Mouse (Mus musculus) myocyte (in vitro differentiated cells): ENCODE data around the gene Taf15. TPM values are rescaled to one million over a fixed set of nuclear protein-coding genes. Genes with fewer than 3 reads are reported as not detected.

Experiments used
- H3K27me3 ChIP-seq: one replicate; pipeline ENCODE4 v1.6.1; 2011; ENCODE audit not compliant: control insufficient read depth, insufficient read depth, insufficient read length
- H3K36me3 ChIP-seq: one replicate; pipeline ENCODE4 v1.6.1; 2011; ENCODE audit not compliant: control insufficient read depth, insufficient read depth
- H3K4me2 ChIP-seq: one replicate; pipeline ENCODE4 v1.6.1; 2011; ENCODE audit warnings: low read depth, control low read depth
- H3K4me3 ChIP-seq: one replicate; pipeline ENCODE4 v1.5.1; 2011; ENCODE audit warnings: mild to moderate bottlenecking, control low read depth, moderate library complexity
- H3K79me2 ChIP-seq: one replicate; pipeline ENCODE4 v1.6.1; 2011; ENCODE audit not compliant: control insufficient read depth, insufficient read depth
- H3ac ChIP-seq: one replicate; pipeline ENCODE4 v1.6.1; 2011; ENCODE audit not compliant: control insufficient read depth, insufficient read length
- CEBPB ChIP-seq: IDR thresholded peaks from 2 replicates; pipeline ENCODE4 v1.6.1; 2011; ENCODE audit warnings: mild to moderate bottlenecking, moderate library complexity; ENCODE audit not compliant: poor library complexity, insufficient read depth, severe bottlenecking
- E2F4 ChIP-seq: IDR thresholded peaks from one replicate; pipeline ENCODE4 v1.6.1; 2011; ENCODE audit warnings: mild to moderate bottlenecking, control low read depth, moderate library complexity; ENCODE audit not compliant: insufficient read depth
- MAX ChIP-seq: IDR thresholded peaks from one replicate; pipeline ENCODE4 v1.6.1; 2011; ENCODE audit warnings: low read depth, mild to moderate bottlenecking, control low read depth
- MYOD1 ChIP-seq, 3 experiments: IDR thresholded peaks; one replicate each; pipeline ENCODE4 v1.6.1; 2011; ENCODE audit warnings: control low read depth in 2 of 3, low read depth in 2 of 3, mild to moderate bottlenecking in 2 of 3, moderate library complexity in 1 of 3; ENCODE audit not compliant: insufficient read length in 2 of 3, control insufficient read depth in 1 of 3
- MYOG ChIP-seq, 3 experiments: IDR thresholded peaks; one replicate each; pipeline ENCODE4 v1.6.1; 2011; ENCODE audit warnings: control low read depth in 2 of 3, low read depth in 2 of 3, mild to moderate bottlenecking in 2 of 3; ENCODE audit not compliant: insufficient read length in 2 of 3, control insufficient read depth in 1 of 3, insufficient read depth in 1 of 3
- POLR2A ChIP-seq: IDR thresholded peaks from one replicate; pipeline ENCODE4 v1.6.1; 2011; ENCODE audit warnings: low read depth, mild to moderate bottlenecking, control low read depth, moderate library complexity; ENCODE audit not compliant: insufficient read length
- POLR2AphosphoS2 ChIP-seq: IDR thresholded peaks from one replicate; pipeline ENCODE4 v1.6.1; 2011; ENCODE audit warnings: low read depth, control low read depth; ENCODE audit not compliant: insufficient read length
- REST ChIP-seq: IDR thresholded peaks from one replicate; pipeline ENCODE4 v1.6.1; 2011; ENCODE audit warnings: mild to moderate bottlenecking, control low read depth, moderate library complexity; ENCODE audit not compliant: insufficient read depth, insufficient read length
- SRF ChIP-seq: IDR thresholded peaks from one replicate; pipeline ENCODE4 v1.6.1; 2011; ENCODE audit warnings: low read depth; ENCODE audit not compliant: control insufficient read depth, insufficient read length
- TCF12 ChIP-seq: IDR thresholded peaks from one replicate; pipeline ENCODE4 v1.6.1; 2011; ENCODE audit warnings: mild to moderate bottlenecking, control low read depth; ENCODE audit not compliant: poor library complexity, insufficient read depth, severe bottlenecking
- TCF3 ChIP-seq: IDR thresholded peaks from one replicate; pipeline ENCODE4 v1.6.1; 2011; ENCODE audit warnings: low read depth, control low read depth; ENCODE audit not compliant: insufficient read length
- USF1 ChIP-seq: IDR thresholded peaks from one replicate; pipeline ENCODE4 v1.6.1; 2011; ENCODE audit warnings: low read depth, mild to moderate bottlenecking, control low read depth, moderate library complexity
- polyA plus RNA-seq: library from polyadenylated mRNA; unstranded; fragments of >200 nt; fragmentation: generic; extraction: Trizol; gene quantifications from one replicate; pipeline ENCODE4 v1.2.1, GENCODE M21; 2012; ENCODE audit warnings: missing spikeins

The Taf15 gene
- polyA plus RNA-seq, 1 experiment = 74.2 TPM

DNA sequence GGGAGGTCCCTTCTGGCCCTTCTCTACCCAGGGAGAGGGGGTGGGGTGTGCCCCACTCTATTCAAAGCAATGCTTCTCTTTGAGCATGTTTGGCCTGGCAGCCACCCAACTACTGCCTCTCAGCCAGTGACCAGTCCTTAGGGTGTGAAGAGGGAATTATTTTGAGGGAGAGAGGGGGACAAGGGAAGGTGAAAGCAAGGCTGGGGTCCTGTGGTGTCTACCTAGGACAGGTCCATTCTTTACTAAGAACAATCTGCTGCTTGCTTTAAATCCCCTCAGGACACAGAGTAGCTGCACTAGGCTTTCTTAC lies 24.0 kb upstream of the Taf15 start:
- no peak overlapping the region for H3K4me2 ChIP-seq
- H3K4me3 ChIP-seq = no peak overlapping the region
- no peaks in the 10 kb centered on the region for H3K27me3 ChIP-seq
- no peak overlapping the region for H3ac ChIP-seq
- no peaks in the 10 kb centered on the region for H3K36me3 ChIP-seq
- H3K79me2 ChIP-seq = no peaks in the 10 kb centered on the region
- no peak for TF ChIP-seq REST
- no peak for TF ChIP-seq USF1
- no peak for TF ChIP-seq MYOG (IDR thresholded peaks at IDR 0.05; ENCODE audit: control insufficient read depth in 1 of 3, insufficient read depth in 1 of 3, insufficient read length in 2 of 3, low read depth in 2 of 3)
- no peak for TF ChIP-seq MAX
- TF ChIP-seq POLR2A = no peak
- TF ChIP-seq CEBPB = no peak
- no peak for TF ChIP-seq SRF
- no peak for TF ChIP-seq TCF12
- no peak for TF ChIP-seq MYOD1 (IDR thresholded peaks at IDR 0.05; ENCODE audit: control insufficient read depth in 1 of 3, insufficient read length in 2 of 3, low read depth in 2 of 3)
- TF ChIP-seq E2F4 = no peak
- TF ChIP-seq TCF3 = no peak
- no peak for TF ChIP-seq POLR2AphosphoS2

GRCm38 (mm10) chr11:83449298-83449697 lies 23.6 kb upstream of the Taf15 start:
- no peak overlapping the region for H3K4me2 ChIP-seq
- H3K27me3 ChIP-seq = no peaks in the 10 kb centered on the region
- no peak for TF ChIP-seq TCF3
- no peak for TF ChIP-seq MYOG (IDR thresholded peaks at IDR 0.05; ENCODE audit: control insufficient read depth in 1 of 3, insufficient read depth in 1 of 3, insufficient read length in 2 of 3, low read depth in 2 of 3)
- TF ChIP-seq TCF12 = no peak
- TF ChIP-seq MYOD1 (IDR thresholded peaks at IDR 0.05; ENCODE audit: control insufficient read depth in 1 of 3, insufficient read length in 2 of 3, low read depth in 2 of 3) = no peak
- TF ChIP-seq POLR2A = no peak
- no peak for TF ChIP-seq REST
- TF ChIP-seq E2F4 = no peak
- TF ChIP-seq POLR2AphosphoS2 = no peak
- TF ChIP-seq CEBPB = no peak
- no peak for TF ChIP-seq MAX
- TF ChIP-seq SRF = no peak
- no peak for TF ChIP-seq USF1
- H3ac ChIP-seq = no peak overlapping the region
- H3K79me2 ChIP-seq = no peaks in the 10 kb centered on the region
- H3K4me3 ChIP-seq = no peak overlapping the region
- no peaks in the 10 kb centered on the region for H3K36me3 ChIP-seq

DNA sequence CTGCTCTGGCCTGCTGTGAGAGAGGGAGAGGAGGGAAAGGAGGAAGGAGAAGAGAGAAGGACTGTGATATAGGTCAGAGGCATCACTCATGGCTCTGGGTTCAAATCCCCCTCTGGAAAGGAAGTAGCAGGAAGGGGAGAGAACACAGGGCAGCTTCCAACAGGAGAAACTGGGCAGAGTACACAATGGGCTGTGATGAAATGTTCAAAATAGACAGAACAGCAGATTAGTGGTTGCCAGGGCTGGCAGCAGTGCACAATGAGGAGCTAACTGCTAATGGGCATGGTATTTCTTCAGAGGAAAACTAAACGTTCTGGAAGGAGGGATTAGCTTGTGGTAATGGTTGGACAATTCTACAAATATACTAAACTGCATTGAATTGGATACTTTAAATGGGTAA lies 22.3 kb upstream of the Taf15 start:
- H3K36me3 ChIP-seq = no peaks in the 10 kb centered on the region
- no peak overlapping the region for H3K4me3 ChIP-seq
- H3K27me3 ChIP-seq = no peaks in the 10 kb centered on the region
- TF ChIP-seq POLR2A = no peak
- H3K79me2 ChIP-seq = no peaks in the 10 kb centered on the region
- H3ac ChIP-seq = no peak overlapping the region
- no peak overlapping the region for H3K4me2 ChIP-seq

DNA sequence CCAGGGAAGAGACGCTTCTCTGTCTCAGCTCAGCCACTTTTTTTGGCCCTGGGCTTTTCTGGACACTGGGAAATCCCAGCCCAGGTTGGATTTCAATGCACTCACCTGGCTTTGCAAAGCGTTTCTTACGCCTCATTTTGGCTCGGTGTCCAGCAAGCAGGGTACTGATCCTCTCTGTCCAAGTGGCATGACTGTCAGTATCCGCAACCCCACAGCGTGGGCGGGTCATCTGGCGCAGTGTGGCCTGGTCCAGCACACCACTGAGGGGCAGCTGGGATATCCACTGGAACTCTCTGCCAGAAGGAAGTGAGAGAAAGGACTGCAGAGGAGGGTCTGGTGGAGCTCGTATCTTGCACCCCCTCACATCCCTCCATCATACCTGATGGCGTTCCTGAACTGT lies 21.6 kb upstream of the Taf15 start:
- H3K4me2 ChIP-seq = no peak overlapping the region
- H3ac ChIP-seq = no peak overlapping the region
- no peaks in the 10 kb centered on the region for H3K36me3 ChIP-seq
- H3K4me3 ChIP-seq = no peak overlapping the region
- H3K79me2 ChIP-seq = no peaks in the 10 kb centered on the region
- TF ChIP-seq CEBPB = no peak
- no peaks in the 10 kb centered on the region for H3K27me3 ChIP-seq

- Histone ChIP-seq H3K4me2 (no peak overlapping the region), H3K27me3 (no peaks in the 10 kb centered on the region), H3K4me3 (no peak overlapping the region), H3ac (no peak overlapping the region), H3K36me3 (no peaks in the 10 kb centered on the region), H3K79me2 (no peaks in the 10 kb centered on the region)
- TF ChIP-seq MYOG (IDR thresholded peaks at IDR 0.05; ENCODE audit: control insufficient read depth in 1 of 3, insufficient read depth in 1 of 3, insufficient read length in 2 of 3, low read depth in 2 of 3) = no peak
These were observed 18.3 kb upstream of the Taf15 start for GRCm38 (mm10) chr11:83454548-83454947.

DNA sequence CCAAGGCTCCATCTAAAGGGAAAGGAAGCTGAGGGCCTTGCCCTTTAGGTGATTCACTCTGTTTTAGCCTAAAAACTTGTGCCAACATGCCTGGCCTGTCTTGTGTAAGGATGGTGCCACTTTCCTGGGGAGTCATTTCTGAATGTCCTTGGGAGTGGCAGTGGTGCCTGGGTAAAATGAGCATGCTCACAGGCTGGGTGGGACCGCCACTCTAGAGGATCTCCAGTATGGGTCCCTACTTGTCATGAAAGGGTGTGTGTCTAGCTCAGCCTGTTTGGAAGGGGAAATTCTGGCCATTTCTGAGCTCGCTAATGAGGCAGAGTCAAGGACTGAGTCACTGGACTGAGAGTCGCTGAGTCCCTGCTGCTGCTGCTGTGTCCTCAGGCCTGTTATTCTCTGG lies 17.3 kb upstream of the Taf15 start:
- H3K36me3 ChIP-seq = no peaks in the 10 kb centered on the region
- TF ChIP-seq USF1 (no peak), MYOG (IDR thresholded peaks at IDR 0.05; ENCODE audit: control insufficient read depth in 1 of 3, insufficient read depth in 1 of 3, insufficient read length in 2 of 3, low read depth in 2 of 3) (no peak), POLR2A (no peak), E2F4 (no peak), CEBPB (no peak), MAX (no peak), POLR2AphosphoS2 (no peak), REST (no peak), SRF (no peak), TCF3 (no peak), MYOD1 (IDR thresholded peaks at IDR 0.05; ENCODE audit: control insufficient read depth in 1 of 3, insufficient read length in 2 of 3, low read depth in 2 of 3) (no peak), TCF12 (no peak)

More for the DNA sequence above, 17.3 kb upstream of the Taf15 start:
- H3K4me3 ChIP-seq = no peak overlapping the region
- H3K27me3 ChIP-seq = no peaks in the 10 kb centered on the region
- no peaks in the 10 kb centered on the region for H3K79me2 ChIP-seq
- peak overlapping the region; percentile 21 for H3K4me2 ChIP-seq
- H3ac ChIP-seq = no peak overlapping the region
